Mouse (Mus musculus) CH12.LX (cell line): ENCODE results near the gene Kif21b. TPM values are rescaled to one million over a fixed set of nuclear protein-coding genes. Genes with fewer than 3 reads are reported as not detected.

ENCODE experiments used
- DNase-seq: peaks from one replicate; pipeline ENCODE4 v3.0.0-alpha.2; 2013; ENCODE audit errors: extremely low read depth
- H3K27ac ChIP-seq: 2 replicates; pipeline ENCODE4 v1.5.1; 2012; ENCODE audit warnings: low read depth, mild to moderate bottlenecking, control low read depth, moderate library complexity; ENCODE audit not compliant: insufficient read depth
- H3K27me3 ChIP-seq: replicated peaks from 2 replicates; pipeline ENCODE3; 2012; ENCODE audit warnings: inconsistent platforms
- H3K36me3 ChIP-seq, 2 experiments: replicated peaks in 1 of 2; 2 replicates each; pipeline versions ENCODE3 to v1.6.1; 2012; ENCODE audit warnings: inconsistent platforms in 1 of 2, low read length in 1 of 2, mild to moderate bottlenecking in 1 of 2, mixed read lengths in 1 of 2, moderate library complexity in 1 of 2; ENCODE audit not compliant: control insufficient read depth in 1 of 2, insufficient read depth in 1 of 2
- H3K4me1 ChIP-seq, 2 experiments: 2 replicates each; pipeline ENCODE4 v1.6.1; 2012; ENCODE audit warnings: inconsistent platforms in 1 of 2, moderate library complexity in 1 of 2; ENCODE audit not compliant: insufficient read depth in 2 of 2, control insufficient read depth in 1 of 2
- H3K4me2 ChIP-seq: 2 replicates; pipeline ENCODE4 v1.6.1; 2012; ENCODE audit warnings: low read depth, mild to moderate bottlenecking, control low read depth; ENCODE audit not compliant: poor library complexity, insufficient read depth, severe bottlenecking
- H3K4me3 ChIP-seq, 3 experiments: fragments of 150-350 bp in 1 of 3; sonication (generic) in 1 of 3; replicated peaks in 1 of 3; 2 replicates each; pipeline versions ENCODE3 to v1.5.1; 2011 to 2012; ENCODE audit warnings: low read depth in 2 of 3, low read length in 2 of 3, mild to moderate bottlenecking in 2 of 3, moderate library complexity in 2 of 3, control low read depth in 1 of 3, improper control_type of control experiment in 1 of 3, inconsistent platforms in 1 of 3, mixed read lengths in 1 of 3; ENCODE audit not compliant: poor library complexity in 1 of 3
- H3K79me2 ChIP-seq: replicated peaks from 2 replicates; pipeline ENCODE4 v1.6.1; 2012; ENCODE audit warnings: mild to moderate bottlenecking, moderate library complexity; ENCODE audit not compliant: control insufficient read depth, poor library complexity, insufficient read depth, severe bottlenecking; ENCODE audit errors: extremely low read depth
- H3K9ac ChIP-seq: 2 replicates; pipeline ENCODE4 v1.6.1; 2012; ENCODE audit warnings: low read depth, mild to moderate bottlenecking, control low read depth, moderate library complexity; ENCODE audit not compliant: insufficient read depth
- H3K9me3 ChIP-seq: replicated peaks from 2 replicates; pipeline ENCODE3; 2012; ENCODE audit warnings: low read length, inconsistent platforms, mixed read lengths
- BHLHE40 ChIP-seq: IDR thresholded peaks from 2 replicates; pipeline ENCODE4 v1.6.1; 2011; ENCODE audit warnings: mild to moderate bottlenecking, low read depth, low read length, improper control_type of control experiment
- CHD1 ChIP-seq: IDR thresholded peaks from 2 replicates; pipeline ENCODE4 v1.6.1; 2012; ENCODE audit warnings: low read depth, low read length, improper control_type of control experiment, inconsistent platforms
- CHD2 ChIP-seq: IDR thresholded peaks from 2 replicates; pipeline ENCODE4 v1.6.1; 2011; ENCODE audit warnings: low read length, improper control_type of control experiment
- CTCF ChIP-seq, 2 experiments: IDR thresholded peaks in 1 of 2; conservative IDR thresholded peaks in 1 of 2; 2 replicates each; pipeline ENCODE4 v1.5.1; 2011 to 2012; ENCODE audit warnings: low read depth in 2 of 2, low read length in 2 of 2, improper control_type of control experiment in 1 of 2, inconsistent platforms in 1 of 2, mild to moderate bottlenecking in 1 of 2, moderate library complexity in 1 of 2
- ELF1 ChIP-seq: IDR thresholded peaks from 2 replicates; pipeline ENCODE4 v1.6.1; 2014; ENCODE audit warnings: low read depth, mild to moderate bottlenecking, inconsistent platforms, low read length, improper control_type of control experiment
- GABPA ChIP-seq: IDR thresholded peaks from 2 replicates; pipeline ENCODE4 v1.6.1; 2012; ENCODE audit warnings: low read depth, low read length, improper control_type of control experiment, inconsistent platforms; ENCODE audit not compliant: insufficient replicate concordance
- HCFC1 ChIP-seq: IDR thresholded peaks from 2 replicates; pipeline ENCODE4 v1.6.1; 2012; ENCODE audit warnings: low read depth, mild to moderate bottlenecking, inconsistent platforms, low read length, improper control_type of control experiment
- IRF4 ChIP-seq: IDR thresholded peaks from 2 replicates; pipeline ENCODE4 v1.6.1; 2014; ENCODE audit warnings: low read depth, mild to moderate bottlenecking, inconsistent platforms, low read length, improper control_type of control experiment
- JUN ChIP-seq: IDR thresholded peaks from 2 replicates; pipeline ENCODE4 v1.6.1; 2011; ENCODE audit warnings: low read depth, mild to moderate bottlenecking, low read length, improper control_type of control experiment, moderate library complexity; ENCODE audit not compliant: insufficient read depth
- JUND ChIP-seq: conservative IDR thresholded peaks from 2 replicates; pipeline ENCODE4 v1.6.1; 2011; ENCODE audit warnings: low read depth, low read length, improper control_type of control experiment
- KAT2A ChIP-seq: IDR thresholded peaks from 2 replicates; pipeline ENCODE4 v1.6.1; 2012; ENCODE audit warnings: low read length, improper control_type of control experiment, inconsistent platforms; ENCODE audit not compliant: insufficient replicate concordance
- MAFK ChIP-seq: IDR thresholded peaks from 2 replicates; pipeline ENCODE4 v1.6.1; 2011; ENCODE audit warnings: low read length, improper control_type of control experiment; ENCODE audit not compliant: insufficient replicate concordance
- MAX ChIP-seq: IDR thresholded peaks from 2 replicates; pipeline ENCODE4 v1.6.1; 2011; ENCODE audit warnings: low read length, improper control_type of control experiment
- MXI1 ChIP-seq: IDR thresholded peaks from 2 replicates; pipeline ENCODE4 v1.6.1; 2011; ENCODE audit warnings: mild to moderate bottlenecking, low read depth, low read length, improper control_type of control experiment
- NELFE ChIP-seq: IDR thresholded peaks from 2 replicates; pipeline ENCODE4 v1.6.1; 2011; ENCODE audit warnings: low read depth, low read length, improper control_type of control experiment
- NRF1 ChIP-seq: IDR thresholded peaks from 2 replicates; pipeline ENCODE4 v1.6.1; 2014; ENCODE audit warnings: low read depth, mild to moderate bottlenecking, inconsistent platforms, low read length, improper control_type of control experiment, moderate library complexity
- PAX5 ChIP-seq: IDR thresholded peaks from 2 replicates; pipeline ENCODE4 v1.6.1; 2012; ENCODE audit warnings: low read length, inconsistent platforms, mixed read lengths
- POLR2A ChIP-seq: IDR thresholded peaks from 2 replicates; pipeline ENCODE4 v1.6.1; 2011; ENCODE audit warnings: low read depth, mild to moderate bottlenecking, improper control_type of control experiment, low read length
- POLR2AphosphoS2 ChIP-seq: IDR thresholded peaks from 2 replicates; pipeline ENCODE4 v1.6.1; 2011; ENCODE audit warnings: low read depth, low read length, improper control_type of control experiment
- RAD21 ChIP-seq: IDR thresholded peaks from 2 replicates; pipeline ENCODE4 v1.6.1; 2011; ENCODE audit warnings: low read depth, mild to moderate bottlenecking, low read length, improper control_type of control experiment, moderate library complexity
- RCOR1 ChIP-seq: conservative IDR thresholded peaks from 2 replicates; pipeline ENCODE4 v1.6.1; 2012; ENCODE audit warnings: low read depth, mild to moderate bottlenecking, inconsistent platforms, low read length, improper control_type of control experiment
- SIN3A ChIP-seq: IDR thresholded peaks from 2 replicates; pipeline ENCODE4 v1.6.1; 2012; ENCODE audit warnings: low read length, improper control_type of control experiment, inconsistent platforms
- SMC3 ChIP-seq: IDR thresholded peaks from 2 replicates; pipeline ENCODE4 v1.6.1; 2011; ENCODE audit warnings: low read depth, low read length, improper control_type of control experiment
- TBP ChIP-seq: conservative IDR thresholded peaks from 2 replicates; pipeline ENCODE4 v1.6.1; 2011; ENCODE audit warnings: low read depth, low read length, improper control_type of control experiment
- TCF12 ChIP-seq: IDR thresholded peaks from 2 replicates; pipeline ENCODE4 v1.6.1; 2014; ENCODE audit warnings: low read depth, mild to moderate bottlenecking, inconsistent platforms, low read length, improper control_type of control experiment
- USF1 ChIP-seq: IDR thresholded peaks from 2 replicates; pipeline ENCODE4 v1.6.1; 2014; ENCODE audit warnings: low read depth, mild to moderate bottlenecking, inconsistent platforms, low read length, improper control_type of control experiment
- USF2 ChIP-seq: conservative IDR thresholded peaks from 2 replicates; pipeline ENCODE4 v1.6.1; 2011; ENCODE audit warnings: low read depth, low read length, improper control_type of control experiment
- ZC3H11A ChIP-seq: IDR thresholded peaks from 2 replicates; pipeline ENCODE4 v1.6.1; 2012; ENCODE audit warnings: low read depth, mild to moderate bottlenecking, inconsistent platforms, low read length, improper control_type of control experiment
- ZKSCAN1 ChIP-seq: IDR thresholded peaks from 2 replicates; pipeline ENCODE4 v1.6.1; 2012; ENCODE audit warnings: low read depth, inconsistent platforms, low read length, improper control_type of control experiment, borderline replicate concordance
- ZMIZ1 ChIP-seq: IDR thresholded peaks from 2 replicates; pipeline ENCODE4 v1.6.1; 2012; ENCODE audit warnings: low read depth, mild to moderate bottlenecking, inconsistent platforms, low read length, improper control_type of control experiment
- ZNF384 ChIP-seq: IDR thresholded peaks from 2 replicates; pipeline ENCODE4 v1.6.1; 2012; ENCODE audit warnings: low read depth, low read length, improper control_type of control experiment, inconsistent platforms
- dilution Hi-C: fragments of 300-500 bp; cut with MboI; formaldehyde crosslinking; loops from 2 replicates; pipeline ENCODE4 v1.14.3; 2020; ENCODE audit warnings: low sequenced_read_pairs; ENCODE audit not compliant: extremely low pct_unique_long_range_greater_than_20kb, extremely low pct_ligation_motif_present
- in situ Hi-C: fragments of 300-500 bp; cut with MboI; formaldehyde crosslinking; loops from 3 replicates; pipeline ENCODE4 v1.14.3; 2019; ENCODE audit warnings: low sequenced_read_pairs, low pct_ligation_motif_present, low pct_unique_long_range_greater_than_20kb, mixed read lengths
- polyA plus RNA-seq: library from polyadenylated mRNA; unstranded; fragments of >175 nt; gene quantifications from 2 replicates; pipeline ENCODE4 v1.2.1, GENCODE M21; 2012; ENCODE audit warnings: low read depth; ENCODE audit not compliant: insufficient read length
- total RNA-seq, 2 experiments: library from RNA; depleted of rRNA; stranded (reverse); fragments of 300-350 nt in 1 of 2; fragments of >200 nt in 1 of 2; gene quantifications; 2 replicates each; pipeline ENCODE4 v1.2.3; 2012 to 2014

Kif21b gene
- total and polyA plus RNA-seq, 3 experiments, result 7.3 to 32.4 (median 26.2) TPM

GRCm38 (mm10) chr1:136116183-136116582 lies 15.0 kb upstream of the Kif21b start:
- Histone ChIP-seq H3K9me3 (peaks cover 4% of the 10 kb centered on the region), H3K4me1 (peaks cover 34 to 46% of the 10 kb centered on the region in 2 experiments), H3K4me3 (no peak overlapping the region), H3K27ac (no peak overlapping the region; the same call in 1 of the 2 replicates), H3K27me3 (no peaks in the 10 kb centered on the region), H3K9ac (no peak overlapping the region; the same call in 1 of the 2 replicates), H3K79me2 (no peaks in the 10 kb centered on the region), H3K4me2 (peak overlapping the region; percentile 67; the same call in 1 of the 2 replicates)
- dilution Hi-C loops, result no loop called here
- TF ChIP-seq HCFC1, result no peak
- no peak for TF ChIP-seq MXI1
- TF ChIP-seq SMC3, result peak; percentile 99
- TF ChIP-seq ZNF384, result no peak
- TF ChIP-seq RAD21, result peak; percentile 89
- TF ChIP-seq MAX, result no peak
- no peak; the same call in 1 of the 2 replicates for TF ChIP-seq IRF4
- TF ChIP-seq SIN3A, result no peak
- no peak for TF ChIP-seq USF2
- peak; percentile 79 for TF ChIP-seq ZC3H11A
- TF ChIP-seq CTCF (conservative IDR thresholded peaks at IDR 0.05 in 1 of 2, IDR thresholded peaks at IDR 0.05 in 1 of 2; ENCODE audit: low read depth in 2 of 2, low read length in 2 of 2), result peak; percentile 76 to 95
- no peak for TF ChIP-seq POLR2AphosphoS2
- no peak for TF ChIP-seq ZKSCAN1
- TF ChIP-seq TBP, result no peak
- TF ChIP-seq, all 38 proteins: peak for 4
- peak; percentile 85 for DNase-seq
- H3K36me3 ChIP-seq, result peaks cover 9 to 15% of the 10 kb centered on the region in 2 experiments
- in situ Hi-C loops, result loop anchor here (10.0 kb wide), 1 partner anchor 99 kb away; the partner anchor contains the start of gene Mroh3

DNA sequence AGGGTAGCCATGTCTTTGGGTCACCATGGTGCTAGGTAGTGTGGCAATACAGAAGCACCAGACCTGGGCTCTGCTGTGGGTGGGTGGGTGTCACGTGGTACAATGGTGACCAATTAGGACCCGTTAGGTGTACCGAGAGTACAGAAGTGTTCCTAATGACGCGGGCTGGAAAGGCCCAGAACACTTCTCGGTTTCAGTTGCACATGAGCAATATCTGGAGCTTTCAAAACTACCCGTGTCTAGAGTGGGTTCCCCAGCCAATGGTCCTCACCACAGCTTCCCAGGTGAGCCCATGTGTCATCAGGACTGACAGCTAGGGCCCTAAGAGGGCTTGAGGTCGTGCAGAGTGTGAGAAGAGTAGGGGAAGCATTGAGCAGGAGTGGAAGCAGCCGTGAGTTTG lies 14.1 kb upstream of the Kif21b start:
- H3K27ac ChIP-seq, result peak overlapping the region; percentile 87
- H3K79me2 ChIP-seq, result no peaks in the 10 kb centered on the region
- H3K27me3 ChIP-seq, result no peaks in the 10 kb centered on the region
- peaks cover 9 to 18% of the 10 kb centered on the region in 2 experiments for H3K36me3 ChIP-seq
- peak overlapping the region; percentile 59 to 73 (median 59) for H3K4me3 ChIP-seq
- H3K9ac ChIP-seq, result peak overlapping the region; percentile 28; the same call in 1 of the 2 replicates
- peak overlapping the region; percentile 76 for H3K4me2 ChIP-seq
- in situ Hi-C loops, result loop anchor here (10.0 kb wide), 1 partner anchor 98 kb away; the partner anchor contains the start of gene Mroh3
- H3K9me3 ChIP-seq, result peaks cover 4% of the 10 kb centered on the region
- peak; percentile 97 for DNase-seq
- peaks cover 34 to 46% of the 10 kb centered on the region in 2 experiments for H3K4me1 ChIP-seq
- dilution Hi-C loops, result no loop called here
- TF ChIP-seq ZNF384, result peak; percentile 19; the same call in 1 of the 2 replicates
- TF ChIP-seq MXI1, result peak; percentile 98
- peak; percentile 74 for TF ChIP-seq JUND
- peak; percentile 86 for TF ChIP-seq CHD2
- TF ChIP-seq ELF1, result peak; percentile 48
- peak; percentile 97 for TF ChIP-seq BHLHE40
- TF ChIP-seq POLR2A, result peak; percentile 61
- TF ChIP-seq CHD1, result peak; percentile 84; the same call in 1 of the 2 replicates
- no peak for TF ChIP-seq PAX5
- TF ChIP-seq RAD21, result no peak; the same call in none of the 2 replicates
- TF ChIP-seq RCOR1, result peak; percentile 95
- peak; percentile 48 for TF ChIP-seq NRF1
- TF ChIP-seq TCF12, result peak; percentile 97
- peak; percentile 97 for TF ChIP-seq USF2
- TF ChIP-seq GABPA, result no peak
- TF ChIP-seq NELFE, result peak; percentile 58
- TF ChIP-seq ZMIZ1, result peak; percentile 70; the same call in 1 of the 2 replicates
- TF ChIP-seq MAFK, result peak; percentile 64; the same call in 1 of the 2 replicates
- peak; percentile 97 for TF ChIP-seq USF1
- TF ChIP-seq MAX, result peak; percentile 97
- peak; percentile 98 for TF ChIP-seq IRF4
- peak; percentile 99 for TF ChIP-seq SIN3A
- TF ChIP-seq JUN, result peak; percentile 79
- no peak for TF ChIP-seq KAT2A
- peak; percentile 66 for TF ChIP-seq TBP
